Mouse (Mus musculus) lung, postnatal 0 days (tissue): Measurements from ENCODE around the gene Gm3453.
"Not testable (repeated sequence)": the region's sequence is repeated elsewhere in the genome, so short reads cannot be mapped to it uniquely, and the experiment has no call there.

Experiments
- CTCF ChIP-seq: IDR thresholded peaks from 2 replicates; pipeline ENCODE4 v1.5.1; 2016; ENCODE audit warnings: antibody characterized with exemption, mild to moderate bottlenecking
- EP300 ChIP-seq: IDR thresholded peaks from 2 replicates; pipeline ENCODE4 v1.6.1; 2016; ENCODE audit warnings: antibody characterized with exemption, mild to moderate bottlenecking, control low read depth

GRCm38 (mm10) chr14:5979037-5979436 is at the start of gene Gm3453:
- not testable (repeated sequence) for TF ChIP-seq CTCF, EP300
